Mouse (Mus musculus): ENCODE measurements at regions not wholly inside any gene's neighbourhood (a gene's known extent, or its start where the extent isn't known, plus 50 kb on each side); places are given as distances from the start of the nearest gene placed in this dataset.

- WGBS: 61% methylated on average over 5 of the region's 5 CpGs
- peak; percentile 42 for DNase-seq (ENCODE audit: low spot score)
- Histone ChIP-seq H3K27me3 (replicated peaks; ENCODE audit: insufficient read depth, low read length) (no peaks in the 10 kb centered on the region), H3K4me1 (ENCODE audit: insufficient read depth, low read depth, low read length) (no peaks in the 10 kb centered on the region), H3K36me3 (ENCODE audit: insufficient read depth, low read length) (no peaks in the 10 kb centered on the region), H3K9me3 (ENCODE audit: low read length) (no peaks in the 10 kb centered on the region), H3K4me3 (ENCODE audit: low read depth, low read length) (no peak overlapping the region), H3K9ac (replicated peaks; ENCODE audit: low read depth) (no peak overlapping the region), H3K4me2 (replicated peaks; ENCODE audit: low read depth, low read length) (no peak overlapping the region), H3K27ac (ENCODE audit: low read length) (no peak overlapping the region)
- TF ChIP-seq CTCF (IDR thresholded peaks at IDR 0.05) (no peak), EP300 (IDR thresholded peaks at IDR 0.05) (no peak)
- no peak for ATAC-seq
Observed at GRCm38 (mm10) chr11:113174011-113174507, 392.0 kb downstream of the Sox9 start.

GRCm38 (mm10) chr11:113175323-113175722 is 393.3 kb downstream of the Sox9 start:
- Histone ChIP-seq H3K4me1 (ENCODE audit: insufficient read depth, low read depth, low read length) (no peaks in the 10 kb centered on the region), H3K9ac (replicated peaks; ENCODE audit: low read depth) (no peak overlapping the region), H3K4me3 (ENCODE audit: low read depth, low read length) (no peak overlapping the region), H3K4me2 (replicated peaks; ENCODE audit: low read depth, low read length) (no peak overlapping the region), H3K27ac (ENCODE audit: low read length) (no peak overlapping the region), H3K36me3 (ENCODE audit: insufficient read depth, low read length) (no peaks in the 10 kb centered on the region), H3K27me3 (replicated peaks; ENCODE audit: insufficient read depth, low read length) (no peaks in the 10 kb centered on the region), H3K9me3 (ENCODE audit: low read length) (no peaks in the 10 kb centered on the region)
- 27% methylated on average over 6 of the region's 6 CpGs for WGBS
- TF ChIP-seq CTCF (IDR thresholded peaks at IDR 0.05) (peak; percentile 74), EP300 (IDR thresholded peaks at IDR 0.05) (no peak)
- no peak for ATAC-seq
- DNase-seq (ENCODE audit: low spot score): peak; percentile 55

GRCm38 (mm10) chr11:113176183-113176582 is 394.2 kb downstream of the Sox9 start:
- H3K36me3 ChIP-seq (ENCODE audit: insufficient read depth, low read length): no peaks in the 10 kb centered on the region
- no peak overlapping the region for H3K27ac ChIP-seq (ENCODE audit: low read length)
- TF ChIP-seq CTCF (IDR thresholded peaks at IDR 0.05): peak; percentile 80
- no peak for TF ChIP-seq EP300 (IDR thresholded peaks at IDR 0.05)
- H3K4me2 ChIP-seq (replicated peaks; ENCODE audit: low read depth, low read length): no peak overlapping the region
- DNase-seq (ENCODE audit: low spot score) (peak; percentile 60), ATAC-seq (no peak)
- no peaks in the 10 kb centered on the region for H3K27me3 ChIP-seq (replicated peaks; ENCODE audit: insufficient read depth, low read length)
- no peak overlapping the region for H3K9ac ChIP-seq (replicated peaks; ENCODE audit: low read depth)
- H3K4me3 ChIP-seq (ENCODE audit: low read depth, low read length): no peak overlapping the region
- no peaks in the 10 kb centered on the region for H3K9me3 ChIP-seq (ENCODE audit: low read length)
- H3K4me1 ChIP-seq (ENCODE audit: insufficient read depth, low read depth, low read length): no peaks in the 10 kb centered on the region
- WGBS: 20% methylated on average over 7 of the region's 7 CpGs

- ATAC-seq: no peak
- H3K27me3 ChIP-seq (replicated peaks; ENCODE audit: insufficient read depth, low read length): no peaks in the 10 kb centered on the region
- H3K9ac ChIP-seq (replicated peaks; ENCODE audit: low read depth): no peak overlapping the region
- H3K4me1 ChIP-seq (ENCODE audit: insufficient read depth, low read depth, low read length): no peaks in the 10 kb centered on the region
- no peak overlapping the region for H3K4me3 ChIP-seq (ENCODE audit: low read depth, low read length)
- H3K27ac ChIP-seq (ENCODE audit: low read length): no peak overlapping the region
- H3K4me2 ChIP-seq (replicated peaks; ENCODE audit: low read depth, low read length): no peak overlapping the region
- TF ChIP-seq EP300 (IDR thresholded peaks at IDR 0.05) (no peak), CTCF (IDR thresholded peaks at IDR 0.05) (no peak)
- 50% methylated on average over 7 of the region's 7 CpGs for WGBS
- no peak for DNase-seq (ENCODE audit: low spot score)
- H3K36me3 ChIP-seq (ENCODE audit: insufficient read depth, low read length): no peaks in the 10 kb centered on the region
- no peaks in the 10 kb centered on the region for H3K9me3 ChIP-seq (ENCODE audit: low read length)
Observed at GRCm38 (mm10) chr11:113178375-113178774, 396.4 kb downstream of the Sox9 start.

- Histone ChIP-seq H3K27me3 (replicated peaks; ENCODE audit: insufficient read depth, low read length) (no peaks in the 10 kb centered on the region), H3K4me2 (replicated peaks; ENCODE audit: low read depth, low read length) (no peak overlapping the region), H3K27ac (ENCODE audit: low read length) (no peak overlapping the region), H3K4me1 (ENCODE audit: insufficient read depth, low read depth, low read length) (no peaks in the 10 kb centered on the region), H3K4me3 (ENCODE audit: low read depth, low read length) (no peak overlapping the region), H3K9ac (replicated peaks; ENCODE audit: low read depth) (no peak overlapping the region), H3K9me3 (ENCODE audit: low read length) (no peaks in the 10 kb centered on the region), H3K36me3 (ENCODE audit: insufficient read depth, low read length) (no peaks in the 10 kb centered on the region)
- no peak for DNase-seq (ENCODE audit: low spot score)
- TF ChIP-seq CTCF (IDR thresholded peaks at IDR 0.05) (no peak), EP300 (IDR thresholded peaks at IDR 0.05) (no peak)
- WGBS: 27% methylated on average over 14 of the region's 14 CpGs
- ATAC-seq: no peak
Observed at GRCm38 (mm10) chr11:113180008-113180407, 398.0 kb downstream of the Sox9 start.

GRCm38 (mm10) chr11:113182083-113182861 is 400.2 kb downstream of the Sox9 start:
- no peak overlapping the region for H3K27ac ChIP-seq (ENCODE audit: low read length)

More at GRCm38 (mm10) chr11:113182083-113182861, 400.2 kb downstream of the Sox9 start:
- H3K4me2 ChIP-seq (replicated peaks; ENCODE audit: low read depth, low read length): no peak overlapping the region
- H3K4me3 ChIP-seq (ENCODE audit: low read depth, low read length): no peak overlapping the region
- DNase-seq (ENCODE audit: low spot score) (no peak), ATAC-seq (no peak)
- no peaks in the 10 kb centered on the region for H3K36me3 ChIP-seq (ENCODE audit: insufficient read depth, low read length)
- TF ChIP-seq CTCF (IDR thresholded peaks at IDR 0.05): peak; percentile 46
- TF ChIP-seq EP300 (IDR thresholded peaks at IDR 0.05): no peak
- WGBS: 63% methylated on average over 13 of the region's 13 CpGs
- no peaks in the 10 kb centered on the region for H3K9me3 ChIP-seq (ENCODE audit: low read length)
- H3K4me1 ChIP-seq (ENCODE audit: insufficient read depth, low read depth, low read length): no peaks in the 10 kb centered on the region
- no peak overlapping the region for H3K9ac ChIP-seq (replicated peaks; ENCODE audit: low read depth)
- no peaks in the 10 kb centered on the region for H3K27me3 ChIP-seq (replicated peaks; ENCODE audit: insufficient read depth, low read length)

All from lung, postnatal 0 days (tissue).